In genomic region chr11:79704318-79705150, GRCm38 (mm10) we compare ENCODE assay signal across 8 mouse cellular contexts.
DNase-seq lines count a peak whose midpoint lies in the region; ATAC-seq lines count a peak whose summit lies in the region.

No protein-coding gene starts in this region.

- peaks cover 29% of the 10 kb centered on the region for H3K27me3 ChIP-seq in forebrain, embryonic 10.5 days (ENCODE audit: poor library complexity, severe bottlenecking)
- H3K27me3 ChIP-seq in heart, embryonic 16.5 days (ENCODE audit: control insufficient read depth, insufficient read depth, low read length): 0 out of 2 replicates have a peak, but pooled peaks cover under 1% of the 10 kb centered on the region
- H3K27me3 ChIP-seq in liver, embryonic 15.5 days: peaks cover 15% of the 10 kb centered on the region
- no peaks in the 10 kb centered on the region for H3K27me3 ChIP-seq in neural tube, embryonic 12.5 days (replicated peaks)

- H3K4me1 ChIP-seq in forebrain, embryonic 10.5 days: peaks cover 37% of the 10 kb centered on the region
- H3K4me1 ChIP-seq in heart, embryonic 16.5 days (ENCODE audit: control insufficient read depth, insufficient read depth, low read length): peaks cover 16% of the 10 kb centered on the region
- peaks cover 29% of the 10 kb centered on the region for H3K4me1 ChIP-seq in liver, embryonic 15.5 days (replicated peaks)
- H3K4me1 ChIP-seq in neural tube, embryonic 12.5 days: peaks cover 22% of the 10 kb centered on the region

- H3K9me3 ChIP-seq in forebrain, embryonic 10.5 days: no peaks in the 10 kb centered on the region
- H3K9me3 ChIP-seq in heart, embryonic 16.5 days (replicated peaks; ENCODE audit: control insufficient read depth, low read length): no peaks in the 10 kb centered on the region
- H3K9me3 ChIP-seq in liver, embryonic 15.5 days (replicated peaks): no peaks in the 10 kb centered on the region
- no peaks in the 10 kb centered on the region for H3K9me3 ChIP-seq in neural tube, embryonic 12.5 days

- WGBS in forebrain, embryonic 10.5 days: under 1% methylated on average over 61 of the region's 61 CpGs
- WGBS in heart, embryonic 16.5 days: under 1% methylated on average over 56 of the region's 61 CpGs
- WGBS in liver, embryonic 15.5 days (ENCODE audit: insufficient replicate concordance): under 1% methylated on average over 57 of the region's 61 CpGs
- under 1% methylated on average over 60 of the region's 61 CpGs for WGBS in neural tube, embryonic 12.5 days

- peaks cover 19% of the 10 kb centered on the region for H3K36me3 ChIP-seq in forebrain, embryonic 10.5 days (replicated peaks)
- H3K36me3 ChIP-seq in heart, embryonic 16.5 days (ENCODE audit: control insufficient read depth, insufficient read depth): no peaks in the 10 kb centered on the region; the same call in 1 of the 2 replicates
- no peaks in the 10 kb centered on the region for H3K36me3 ChIP-seq in liver, embryonic 15.5 days (replicated peaks)
- peaks cover 6% of the 10 kb centered on the region for H3K36me3 ChIP-seq in neural tube, embryonic 12.5 days

- H3K9ac ChIP-seq in heart, embryonic 16.5 days (ENCODE audit: low read length): peak overlapping the region; percentile 91
- H3K9ac ChIP-seq in liver, embryonic 15.5 days: peak overlapping the region; percentile 92
- H3K9ac ChIP-seq in neural tube, embryonic 12.5 days: peak overlapping the region; percentile 89

- H3K4me2 ChIP-seq in heart, embryonic 16.5 days (ENCODE audit: low read depth, low read length): peak overlapping the region; percentile 70
- H3K4me2 ChIP-seq in liver, embryonic 15.5 days: peak overlapping the region; percentile 92
- peak overlapping the region; percentile 71 for H3K4me2 ChIP-seq in neural tube, embryonic 12.5 days (replicated peaks)

- H3K4me3 ChIP-seq in forebrain, embryonic 10.5 days: peak overlapping the region; percentile 83
- peak overlapping the region; percentile 73 for H3K4me3 ChIP-seq in heart, embryonic 16.5 days (ENCODE audit: low read length)
- peak overlapping the region; percentile 88 for H3K4me3 ChIP-seq in liver, embryonic 15.5 days (replicated peaks)
- H3K4me3 ChIP-seq in neural tube, embryonic 12.5 days: peak overlapping the region; percentile 71

- ATAC-seq in CD4-positive, CD25-positive, alpha-beta regulatory T cell, adult 4 months: peak; percentile 77
- peak; percentile 97 for ATAC-seq in heart, embryonic 16.5 days (replicated peaks; ENCODE audit: extremely low read depth, insufficient read depth, low FRiP score)
- peak; percentile 94 for ATAC-seq in liver, embryonic 15.5 days (ENCODE audit: insufficient read depth)
- ATAC-seq in neural tube, embryonic 12.5 days (ENCODE audit: low FRiP score, low read depth): peak; percentile 95

- peak; percentile 85 for DNase-seq in c-Kit-negative CD71-positive TER-119-positive erythroid progenitor cells, embryonic 14.5 days (ENCODE audit: low read depth, low spot score)
- DNase-seq in forebrain, embryonic 10.5 days (ENCODE audit: extremely low spot score, low spot score): peak; percentile 99
- DNase-seq in kidney, postnatal 36 days: peak; percentile 95 to 97
- peak; percentile 79 for DNase-seq in telencephalon, adult 2 months (ENCODE audit: low read depth, low spot score)

- peak overlapping the region; percentile 98 for H3K27ac ChIP-seq in forebrain, embryonic 10.5 days
- peak overlapping the region; percentile 96 for H3K27ac ChIP-seq in heart, embryonic 16.5 days (ENCODE audit: low read length)
- peak overlapping the region; percentile 97 for H3K27ac ChIP-seq in liver, embryonic 15.5 days (replicated peaks)
- H3K27ac ChIP-seq in neural tube, embryonic 12.5 days: peak overlapping the region; percentile 95

Comparison
In these comparisons a context has a peak if more than half of its experiments do, and no peak if none do; other contexts are left out.
1. Peak in every context shown above with its lines: DNase-seq, ATAC-seq, H3K4me3 ChIP-seq and H3K27ac ChIP-seq.